Mouse (Mus musculus): Measurements from ENCODE around the gene Etv6. TPM values are rescaled to one million over a fixed set of nuclear protein-coding genes. Genes with fewer than 3 reads are reported as not detected.

Etv6 gene
- polyA plus RNA-seq, 1 experiment: 16.3 TPM

GRCm38 (mm10) chr6:134161040-134161439, 125.5 kb downstream of the Etv6 start:
- Histone ChIP-seq H3K4me1 (ENCODE audit: control insufficient read depth, insufficient read depth, low read length) (peaks cover 27% of the 10 kb centered on the region), H3K27ac (ENCODE audit: insufficient read depth, low read depth, low read length) (peak overlapping the region; percentile 56), H3K27me3 (replicated peaks; ENCODE audit: control insufficient read depth, insufficient read depth, low read length) (no peaks in the 10 kb centered on the region), H3K4me3 (ENCODE audit: insufficient read depth, low read depth, low read length) (no peak overlapping the region), H3K36me3 (ENCODE audit: control insufficient read depth, insufficient read depth, low read length) (no peaks in the 10 kb centered on the region)
- no peak for DNase-seq
- TF ChIP-seq POLR2A (IDR thresholded peaks at IDR 0.05; ENCODE audit: low read depth, low read length) (no peak), CTCF (conservative IDR thresholded peaks at IDR 0.05; ENCODE audit: insufficient read depth, insufficient read length, low read depth, low read length) (no peak)
- 66% methylated on average over 13 of the region's 13 CpGs for WGBS

- H3K27ac ChIP-seq (ENCODE audit: insufficient read depth, low read depth, low read length): no peak overlapping the region
Measured at GRCm38 (mm10) chr6:134163346-134163745, 127.8 kb downstream of the Etv6 start.

GRCm38 (mm10) chr6:134164356-134164755, 128.9 kb downstream of the Etv6 start:
- Histone ChIP-seq H3K4me1 (ENCODE audit: control insufficient read depth, insufficient read depth, low read length) (peaks cover 20% of the 10 kb centered on the region), H3K27ac (ENCODE audit: insufficient read depth, low read depth, low read length) (no peak overlapping the region; the same call in 1 of the 2 replicates), H3K4me3 (ENCODE audit: insufficient read depth, low read depth, low read length) (no peak overlapping the region), H3K36me3 (ENCODE audit: control insufficient read depth, insufficient read depth, low read length) (no peaks in the 10 kb centered on the region), H3K27me3 (replicated peaks; ENCODE audit: control insufficient read depth, insufficient read depth, low read length) (no peaks in the 10 kb centered on the region)
- DNase-seq: peak; percentile 64
- 56% methylated on average over 8 of the region's 8 CpGs for WGBS
- TF ChIP-seq CTCF (conservative IDR thresholded peaks at IDR 0.05; ENCODE audit: insufficient read depth, insufficient read length, low read depth, low read length) (0 out of 2 replicates have a peak, but pooled peaks have one; percentile 8), POLR2A (IDR thresholded peaks at IDR 0.05; ENCODE audit: low read depth, low read length) (no peak)

More at GRCm38 (mm10) chr6:134163346-134163745, 127.8 kb downstream of the Etv6 start:
- 95% methylated on average over 1 of the region's 1 CpGs for WGBS
- Histone ChIP-seq H3K27me3 (replicated peaks; ENCODE audit: control insufficient read depth, insufficient read depth, low read length) (no peaks in the 10 kb centered on the region), H3K36me3 (ENCODE audit: control insufficient read depth, insufficient read depth, low read length) (no peaks in the 10 kb centered on the region), H3K4me1 (ENCODE audit: control insufficient read depth, insufficient read depth, low read length) (peaks cover 24% of the 10 kb centered on the region), H3K4me3 (ENCODE audit: insufficient read depth, low read depth, low read length) (no peak overlapping the region)
- no peak for TF ChIP-seq CTCF (conservative IDR thresholded peaks at IDR 0.05; ENCODE audit: insufficient read depth, insufficient read length, low read depth, low read length)
- no peak for TF ChIP-seq POLR2A (IDR thresholded peaks at IDR 0.05; ENCODE audit: low read depth, low read length)
- no peak for DNase-seq

- Histone ChIP-seq H3K4me3 (ENCODE audit: insufficient read depth, low read depth, low read length) (no peak overlapping the region), H3K4me1 (ENCODE audit: control insufficient read depth, insufficient read depth, low read length) (peaks cover 16% of the 10 kb centered on the region), H3K36me3 (ENCODE audit: control insufficient read depth, insufficient read depth, low read length) (no peaks in the 10 kb centered on the region), H3K27me3 (replicated peaks; ENCODE audit: control insufficient read depth, insufficient read depth, low read length) (no peaks in the 10 kb centered on the region), H3K27ac (ENCODE audit: insufficient read depth, low read depth, low read length) (peak overlapping the region; percentile 55; the same call in 1 of the 2 replicates)
- TF ChIP-seq CTCF (conservative IDR thresholded peaks at IDR 0.05; ENCODE audit: insufficient read depth, insufficient read length, low read depth, low read length) (no peak), POLR2A (IDR thresholded peaks at IDR 0.05; ENCODE audit: low read depth, low read length) (no peak)
- 59% methylated on average over 8 of the region's 8 CpGs for WGBS
- DNase-seq: no peak
Measured at GRCm38 (mm10) chr6:134165012-134165411, 129.5 kb downstream of the Etv6 start.

- TF ChIP-seq CTCF (conservative IDR thresholded peaks at IDR 0.05; ENCODE audit: insufficient read depth, insufficient read length, low read depth, low read length) (no peak), POLR2A (IDR thresholded peaks at IDR 0.05; ENCODE audit: low read depth, low read length) (no peak)
- H3K27ac ChIP-seq (ENCODE audit: insufficient read depth, low read depth, low read length): no peak overlapping the region
- no peaks in the 10 kb centered on the region for H3K36me3 ChIP-seq (ENCODE audit: control insufficient read depth, insufficient read depth, low read length)
- no peak overlapping the region for H3K4me3 ChIP-seq (ENCODE audit: insufficient read depth, low read depth, low read length)
- DNase-seq: no peak
- 67% methylated on average over 5 of the region's 5 CpGs for WGBS
- H3K27me3 ChIP-seq (replicated peaks; ENCODE audit: control insufficient read depth, insufficient read depth, low read length): no peaks in the 10 kb centered on the region
- H3K4me1 ChIP-seq (ENCODE audit: control insufficient read depth, insufficient read depth, low read length): peaks cover 10% of the 10 kb centered on the region
Measured at GRCm38 (mm10) chr6:134167963-134168362, 132.5 kb downstream of the Etv6 start.

- 92% methylated on average over 11 of the region's 11 CpGs for WGBS
- no peaks in the 10 kb centered on the region for H3K36me3 ChIP-seq (ENCODE audit: control insufficient read depth, insufficient read depth, low read length)
- TF ChIP-seq POLR2A (IDR thresholded peaks at IDR 0.05; ENCODE audit: low read depth, low read length) (no peak), CTCF (conservative IDR thresholded peaks at IDR 0.05; ENCODE audit: insufficient read depth, insufficient read length, low read depth, low read length) (no peak)
- no peaks in the 10 kb centered on the region for H3K27me3 ChIP-seq (replicated peaks; ENCODE audit: control insufficient read depth, insufficient read depth, low read length)
- no peak overlapping the region for H3K27ac ChIP-seq (ENCODE audit: insufficient read depth, low read depth, low read length)
- no peak for DNase-seq
- H3K4me1 ChIP-seq (ENCODE audit: control insufficient read depth, insufficient read depth, low read length): peaks cover 18% of the 10 kb centered on the region
- H3K4me3 ChIP-seq (ENCODE audit: insufficient read depth, low read depth, low read length): no peak overlapping the region
Measured at GRCm38 (mm10) chr6:134168799-134169198, 133.3 kb downstream of the Etv6 start.

GRCm38 (mm10) chr6:134171235-134171634, 135.7 kb downstream of the Etv6 start:
- WGBS: 19% methylated on average over 1 of the region's 1 CpGs
- no peaks in the 10 kb centered on the region for H3K27me3 ChIP-seq (replicated peaks; ENCODE audit: control insufficient read depth, insufficient read depth, low read length)
- H3K36me3 ChIP-seq (ENCODE audit: control insufficient read depth, insufficient read depth, low read length): no peaks in the 10 kb centered on the region
- DNase-seq: no peak
- TF ChIP-seq POLR2A (IDR thresholded peaks at IDR 0.05; ENCODE audit: low read depth, low read length) (no peak), CTCF (conservative IDR thresholded peaks at IDR 0.05; ENCODE audit: insufficient read depth, insufficient read length, low read depth, low read length) (no peak)
- 0 out of 2 replicates have a peak overlapping the region, but pooled peaks have one; percentile 6 for H3K27ac ChIP-seq (ENCODE audit: insufficient read depth, low read depth, low read length)
- peaks cover 15% of the 10 kb centered on the region; the same call in 1 of the 2 replicates for H3K4me1 ChIP-seq (ENCODE audit: control insufficient read depth, insufficient read depth, low read length)
- no peak overlapping the region for H3K4me3 ChIP-seq (ENCODE audit: insufficient read depth, low read depth, low read length)

Data from kidney, adult 2 months (tissue).